Mouse (Mus musculus) kidney, embryonic 16.5 days (tissue): ENCODE measurements around the gene Sun3. TPM values are rescaled to one million over a fixed set of nuclear protein-coding genes. Genes with fewer than 3 reads are reported as not detected.

Source experiments
- ATAC-seq: fragments of 200-750 bp; cut with Nextera tagmentation; 2 replicates; pipeline ENCODE4 v1.8.0; 2017; ENCODE audit warnings: moderate TSS enrichment; ENCODE audit not compliant: low FRiP score, low TSS enrichment
- H3K27ac ChIP-seq: fragments of 300-500 bp; sonication (generic); 2 replicates; pipeline ENCODE4 v1.5.1; 2014; ENCODE audit warnings: low read length
- H3K27me3 ChIP-seq: fragments of 300-500 bp; sonication (generic); 2 replicates; pipeline ENCODE4 v1.6.1; 2014; ENCODE audit warnings: low read length, control low read depth, mixed read lengths; ENCODE audit not compliant: insufficient read depth
- H3K36me3 ChIP-seq: fragments of 300-500 bp; sonication (generic); 2 replicates; pipeline ENCODE4 v1.6.1; 2014; ENCODE audit warnings: low read length, control low read depth, mixed read lengths; ENCODE audit not compliant: insufficient read depth
- H3K4me1 ChIP-seq: fragments of 300-500 bp; sonication (generic); 2 replicates; pipeline ENCODE4 v1.6.1; 2014; ENCODE audit warnings: low read length, control low read depth, mixed read lengths; ENCODE audit not compliant: insufficient read depth
- H3K4me2 ChIP-seq: fragments of 300-500 bp; sonication (generic); replicated peaks from 2 replicates; pipeline ENCODE4 v1.6.1; 2014; ENCODE audit warnings: low read depth, low read length
- H3K4me3 ChIP-seq: fragments of 300-500 bp; sonication (generic); 2 replicates; pipeline ENCODE4 v1.5.1; 2014; ENCODE audit warnings: mild to moderate bottlenecking, low read length
- H3K9ac ChIP-seq: fragments of 300-500 bp; sonication (generic); replicated peaks from 2 replicates; pipeline ENCODE4 v1.6.1; 2014; ENCODE audit warnings: low read length
- H3K9me3 ChIP-seq: fragments of 300-500 bp; sonication (generic); 2 replicates; pipeline ENCODE4 v1.6.1; 2016; ENCODE audit warnings: low read length, control low read depth
- WGBS: fragments of 180-500 bp; shearing (Covaris S2); extraction: QIAGEN DNeasy Blood & Tissue Kit; methylation state at CpG from one replicate; pipeline ENCODE4 v1.1.7; 2014; 5-methylcytosine and 5-hydroxymethylcytosine counted together
- polyA plus RNA-seq: library from polyadenylated mRNA; unstranded; fragments of >200 nt; fragmentation: Nextera tagmentation; extraction: Ambion mirVana; gene quantifications from 2 replicates; pipeline ENCODE4 v1.2.1, GENCODE M21; 2015

Gene Sun3
- polyA plus RNA-seq: 0.19 and 0.26 TPM in 2 replicates

DNA sequence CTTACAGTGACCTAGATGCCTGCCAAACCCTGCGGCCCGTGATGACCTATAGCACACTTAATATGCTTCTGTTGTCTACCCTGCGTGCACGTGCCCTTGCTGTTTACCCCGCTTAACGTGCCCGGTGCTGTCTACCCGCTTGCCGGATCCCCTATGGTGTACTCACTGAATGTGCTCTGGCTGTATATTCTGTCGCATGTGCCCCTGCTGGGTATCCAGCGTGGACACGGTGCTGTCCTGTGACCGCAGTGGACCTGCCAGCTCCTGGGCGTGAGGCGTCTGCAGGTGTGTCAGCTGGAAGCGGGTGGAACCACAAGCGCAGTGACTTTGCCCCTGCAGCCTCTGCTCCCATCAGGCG lies at the start of gene Sun3:
Gene Sun3, minus strand, starts transcription at position 289 of the 358 bp plus-strand sequence.
- ATAC-seq: peak; percentile 70

GRCm38 (mm10) chr11:9076444-9076843 lies 27.7 kb upstream of the Sun3 start:
- Histone ChIP-seq H3K27ac (no peak overlapping the region), H3K4me2 (no peak overlapping the region), H3K4me1 (no peaks in the 10 kb centered on the region), H3K4me3 (no peak overlapping the region), H3K27me3 (no peaks in the 10 kb centered on the region), H3K9me3 (no peaks in the 10 kb centered on the region), H3K9ac (no peak overlapping the region), H3K36me3 (no peaks in the 10 kb centered on the region)
- 96% methylated on average over 3 of the region's 3 CpGs for WGBS
- no peak for ATAC-seq

More for the DNA sequence above, at the start of gene Sun3:
- WGBS: under 1% methylated on average over 18 of the region's 18 CpGs
- H3K9me3 ChIP-seq: no peaks in the 10 kb centered on the region
- peak within 1 kb of the TSS; percentile 84 for H3K4me2 ChIP-seq
- peaks cover 8% of the 10 kb centered on the region for H3K4me1 ChIP-seq
- peak within 1 kb of the TSS; percentile 58 for H3K9ac ChIP-seq
- H3K27me3 ChIP-seq: peaks cover 12% of the 10 kb centered on the region; the same call in 1 of the 2 replicates
- peak within 1 kb of the TSS; percentile 62 for H3K4me3 ChIP-seq
- H3K27ac ChIP-seq: no peak within 1 kb of the TSS
- H3K36me3 ChIP-seq: no peaks in the 10 kb centered on the region

DNA sequence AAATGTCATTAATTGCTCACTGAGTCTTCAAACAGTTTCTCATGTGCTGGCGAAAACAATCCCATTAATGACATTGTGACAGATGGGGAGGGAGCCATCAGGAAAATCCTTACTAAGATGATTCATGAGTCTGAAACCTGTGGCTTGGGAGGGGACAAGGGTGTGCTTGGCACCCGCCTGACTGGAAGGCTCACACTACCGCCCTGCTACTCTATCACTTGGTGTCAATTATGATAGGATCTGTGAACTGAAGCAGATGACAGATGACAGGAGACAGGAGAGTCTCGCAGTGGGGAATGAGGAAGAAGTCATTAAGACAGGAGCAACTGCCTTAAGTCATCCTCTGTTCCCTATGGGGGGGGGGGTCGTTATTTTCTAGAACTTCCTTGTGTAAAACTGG lies 11.7 kb upstream of the Sun3 start:
- H3K4me2 ChIP-seq: no peak overlapping the region
- no peak overlapping the region for H3K9ac ChIP-seq
- H3K4me3 ChIP-seq: no peak overlapping the region
- H3K9me3 ChIP-seq: no peaks in the 10 kb centered on the region
- no peak overlapping the region for H3K27ac ChIP-seq
- 54% methylated on average over 5 of the region's 5 CpGs for WGBS
- H3K4me1 ChIP-seq: no peaks in the 10 kb centered on the region
- no peaks in the 10 kb centered on the region for H3K27me3 ChIP-seq
- H3K36me3 ChIP-seq: no peaks in the 10 kb centered on the region
- ATAC-seq: no peak

GRCm38 (mm10) chr11:9060029-9060428 lies 11.2 kb upstream of the Sun3 start:
- H3K36me3 ChIP-seq: no peaks in the 10 kb centered on the region
- no peaks in the 10 kb centered on the region for H3K4me1 ChIP-seq
- WGBS: 79% methylated on average over 1 of the region's 1 CpGs
- no peak for ATAC-seq
- H3K4me3 ChIP-seq: no peak overlapping the region
- no peaks in the 10 kb centered on the region for H3K27me3 ChIP-seq
- no peaks in the 10 kb centered on the region for H3K9me3 ChIP-seq
- H3K27ac ChIP-seq: no peak overlapping the region
- no peak overlapping the region for H3K4me2 ChIP-seq
- no peak overlapping the region for H3K9ac ChIP-seq

- Histone ChIP-seq H3K4me2 (no peak overlapping the region), H3K9me3 (no peaks in the 10 kb centered on the region), H3K27me3 (no peaks in the 10 kb centered on the region), H3K27ac (no peak overlapping the region), H3K4me3 (no peak overlapping the region), H3K36me3 (no peaks in the 10 kb centered on the region), H3K9ac (no peak overlapping the region), H3K4me1 (no peaks in the 10 kb centered on the region)
- no peak for ATAC-seq
- 92% methylated on average over 4 of the region's 4 CpGs for WGBS
These were observed 8.9 kb upstream of the Sun3 start for GRCm38 (mm10) chr11:9057711-9058110.

- 88% methylated on average over 2 of the region's 2 CpGs for WGBS
- Histone ChIP-seq H3K4me1 (no peaks in the 10 kb centered on the region), H3K4me2 (no peak overlapping the region), H3K9ac (no peak overlapping the region), H3K4me3 (no peak overlapping the region), H3K9me3 (no peaks in the 10 kb centered on the region), H3K27me3 (no peaks in the 10 kb centered on the region), H3K36me3 (no peaks in the 10 kb centered on the region), H3K27ac (no peak overlapping the region)
- ATAC-seq: no peak
These were observed 8.1 kb upstream of the Sun3 start for GRCm38 (mm10) chr11:9056937-9057336.

- no peaks in the 10 kb centered on the region for H3K36me3 ChIP-seq
- ATAC-seq: no peak
- peaks cover 12% of the 10 kb centered on the region; the same call in 1 of the 2 replicates for H3K27me3 ChIP-seq
- no peak overlapping the region for H3K4me3 ChIP-seq
- no peaks in the 10 kb centered on the region for H3K9me3 ChIP-seq
- H3K4me1 ChIP-seq: peaks cover 8% of the 10 kb centered on the region
- no peak overlapping the region for H3K4me2 ChIP-seq
- no peak overlapping the region for H3K9ac ChIP-seq
- no peak overlapping the region for H3K27ac ChIP-seq
- WGBS: 63% methylated on average over 2 of the region's 2 CpGs
These were observed 3.1 kb upstream of the Sun3 start for GRCm38 (mm10) chr11:9051895-9052294.

DNA sequence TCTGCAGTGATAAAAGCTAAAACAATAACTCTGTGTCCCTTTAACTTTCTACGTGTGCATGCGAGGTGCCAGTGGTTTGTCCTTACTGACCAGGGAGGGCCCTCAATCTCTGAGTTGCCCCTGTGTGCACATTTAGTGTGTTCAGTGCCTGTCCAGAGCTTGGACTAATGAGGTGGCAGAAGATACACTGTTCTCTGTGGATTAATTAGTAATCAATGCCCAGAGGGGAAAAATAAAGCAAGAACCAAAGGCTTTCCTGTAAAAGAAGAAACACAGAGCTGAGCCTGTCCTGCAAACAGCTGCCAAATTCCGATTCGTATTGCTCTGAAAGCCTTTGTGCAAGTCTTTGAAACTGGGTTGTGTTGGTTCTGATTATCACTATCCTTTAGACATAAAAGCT lies 1.4 kb upstream of the Sun3 start:
- H3K4me2 ChIP-seq: no peak overlapping the region
- 80% methylated on average over 4 of the region's 4 CpGs for WGBS
- no peak for ATAC-seq

GRCm38 (mm10) chr11:9048011-9048702 lies 634 bp downstream of the Sun3 start, which contains the start of gene Gm11992:
Gene Gm11992, plus strand, starts transcription at chr11:9048594.
- Histone ChIP-seq H3K9me3 (no peaks in the 10 kb centered on the region), H3K27me3 (peaks cover 12% of the 10 kb centered on the region; the same call in 1 of the 2 replicates), H3K36me3 (no peaks in the 10 kb centered on the region), H3K4me2 (peak within 1 kb of the TSS; percentile 84), H3K27ac (no peak within 1 kb of the TSS), H3K9ac (peak within 1 kb of the TSS; percentile 58), H3K4me3 (peak within 1 kb of the TSS; percentile 62), H3K4me1 (peaks cover 8% of the 10 kb centered on the region)
- 4% methylated on average over 21 of the region's 21 CpGs for WGBS
- ATAC-seq: peak; percentile 100

More for the DNA sequence above, 1.4 kb upstream of the Sun3 start:
- Histone ChIP-seq H3K4me1 (peaks cover 8% of the 10 kb centered on the region), H3K9me3 (no peaks in the 10 kb centered on the region), H3K4me3 (no peak overlapping the region), H3K9ac (no peak overlapping the region), H3K27ac (no peak overlapping the region), H3K36me3 (no peaks in the 10 kb centered on the region), H3K27me3 (peaks cover 12% of the 10 kb centered on the region; the same call in 1 of the 2 replicates)

DNA sequence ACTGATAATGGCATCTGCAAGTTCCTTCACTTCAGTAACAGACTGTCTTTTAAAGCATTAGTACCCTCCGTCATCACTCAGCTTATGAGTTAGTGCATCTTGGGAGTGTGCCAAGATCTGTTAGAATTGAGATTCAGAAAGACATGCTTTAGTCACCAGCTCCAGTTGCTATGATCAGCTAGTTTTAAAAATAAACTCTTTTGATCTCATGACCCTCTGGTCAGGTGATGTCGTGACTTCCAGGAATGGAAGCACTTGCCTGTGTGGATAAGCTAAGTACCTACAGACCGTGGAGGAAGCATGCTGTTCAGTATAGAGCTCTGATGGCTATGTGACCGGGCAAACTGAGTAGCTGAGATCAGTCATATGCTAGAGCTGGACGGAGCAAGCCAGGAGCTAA lies 1.7 kb downstream of the Sun3 start:
- Histone ChIP-seq H3K4me3 (no peak overlapping the region), H3K36me3 (no peaks in the 10 kb centered on the region), H3K4me2 (no peak overlapping the region), H3K27ac (no peak overlapping the region), H3K9ac (no peak overlapping the region), H3K9me3 (no peaks in the 10 kb centered on the region), H3K27me3 (peaks cover 12% of the 10 kb centered on the region; the same call in 1 of the 2 replicates), H3K4me1 (peaks cover 8% of the 10 kb centered on the region)
- 71% methylated on average over 5 of the region's 5 CpGs for WGBS
- ATAC-seq: no peak
